Mouse (Mus musculus) bone marrow macrophage, adult 2 months (primary cell): ENCODE measurements at regions not wholly inside any gene's neighbourhood (a gene's known extent, or its start where the extent isn't known, plus 50 kb on each side); places are given as distances from the start of the nearest gene placed in this dataset.

ENCODE experiments used
- H3K27ac ChIP-seq: 2 replicates; pipeline ENCODE4 v1.5.1; 2012; ENCODE audit warnings: low read depth, low read length; ENCODE audit not compliant: insufficient read depth
- H3K4me1 ChIP-seq: 2 replicates; pipeline ENCODE4 v1.6.1; 2012; ENCODE audit warnings: low read length; ENCODE audit not compliant: control insufficient read depth, insufficient read depth
- H3K4me3 ChIP-seq: 2 replicates; pipeline ENCODE4 v1.5.1; 2012; ENCODE audit warnings: mild to moderate bottlenecking, low read length, moderate library complexity; ENCODE audit not compliant: insufficient read depth
- CTCF ChIP-seq: IDR thresholded peaks from 2 replicates; pipeline ENCODE4 v1.5.1; 2012; ENCODE audit warnings: low read depth, mild to moderate bottlenecking, low read length, moderate library complexity
- POLR2A ChIP-seq: IDR thresholded peaks from 2 replicates; pipeline ENCODE4 v1.6.1; 2012; ENCODE audit warnings: mild to moderate bottlenecking, low read depth, low read length, borderline replicate concordance

DNA sequence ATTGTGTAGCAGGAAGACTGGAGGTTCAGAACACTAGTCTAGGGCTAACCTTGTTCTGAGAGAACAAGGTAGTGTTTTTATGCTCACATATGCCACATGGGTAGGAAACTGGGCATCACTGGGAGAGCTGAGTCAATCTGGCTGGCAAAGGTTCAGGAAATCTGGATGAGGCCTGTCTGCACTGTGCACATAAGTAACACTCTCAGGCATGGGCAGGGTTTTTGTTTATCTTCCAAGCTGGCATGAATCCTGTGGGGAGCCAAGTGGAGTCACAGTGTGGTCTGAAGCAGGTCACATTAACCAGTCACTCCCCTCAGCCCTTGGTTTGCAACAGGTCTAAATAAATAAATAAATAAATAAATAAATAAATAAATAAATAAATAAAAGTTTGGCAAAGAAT, 53.0 kb upstream of the Nt5e start:
- TF ChIP-seq CTCF (no peak), POLR2A (no peak)
- Histone ChIP-seq H3K4me3 (no peak overlapping the region), H3K4me1 (peaks cover 35% of the 10 kb centered on the region), H3K27ac (no peak overlapping the region)

DNA sequence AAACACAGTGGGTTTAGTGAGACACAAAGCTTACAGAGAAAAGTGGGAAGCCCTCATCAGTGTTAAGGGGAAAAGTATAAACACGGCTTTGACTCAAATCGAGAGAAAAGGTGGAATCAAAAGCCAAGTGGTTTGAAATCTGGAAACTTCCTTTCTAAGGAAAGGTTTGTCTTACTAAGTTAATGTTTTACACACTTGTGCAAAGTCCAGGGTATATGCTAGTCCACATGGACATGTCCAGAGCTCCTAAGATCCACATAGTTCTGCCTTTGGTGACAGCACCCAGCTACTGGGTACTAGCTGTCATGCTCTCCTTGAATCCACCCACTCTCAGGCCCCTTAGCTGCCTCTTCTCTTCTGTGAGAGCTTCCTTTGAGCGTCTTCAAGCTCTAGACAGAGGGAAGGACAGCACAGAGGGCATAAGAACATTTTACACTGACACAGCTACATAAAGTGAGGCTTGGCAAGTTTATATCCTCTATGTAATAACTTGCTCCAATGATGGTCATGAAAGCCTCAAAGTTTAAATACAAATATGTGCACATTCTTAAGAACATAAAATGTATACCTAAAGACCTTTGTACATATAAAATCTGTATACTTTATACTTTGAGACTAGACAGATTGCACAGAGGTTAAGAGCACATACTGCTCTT, 52.2 kb upstream of the Nt5e start:
- TF ChIP-seq CTCF, result no peak
- TF ChIP-seq POLR2A, result no peak
- Histone ChIP-seq H3K4me1 (peaks cover 35% of the 10 kb centered on the region), H3K27ac (no peak overlapping the region), H3K4me3 (no peak overlapping the region)

DNA sequence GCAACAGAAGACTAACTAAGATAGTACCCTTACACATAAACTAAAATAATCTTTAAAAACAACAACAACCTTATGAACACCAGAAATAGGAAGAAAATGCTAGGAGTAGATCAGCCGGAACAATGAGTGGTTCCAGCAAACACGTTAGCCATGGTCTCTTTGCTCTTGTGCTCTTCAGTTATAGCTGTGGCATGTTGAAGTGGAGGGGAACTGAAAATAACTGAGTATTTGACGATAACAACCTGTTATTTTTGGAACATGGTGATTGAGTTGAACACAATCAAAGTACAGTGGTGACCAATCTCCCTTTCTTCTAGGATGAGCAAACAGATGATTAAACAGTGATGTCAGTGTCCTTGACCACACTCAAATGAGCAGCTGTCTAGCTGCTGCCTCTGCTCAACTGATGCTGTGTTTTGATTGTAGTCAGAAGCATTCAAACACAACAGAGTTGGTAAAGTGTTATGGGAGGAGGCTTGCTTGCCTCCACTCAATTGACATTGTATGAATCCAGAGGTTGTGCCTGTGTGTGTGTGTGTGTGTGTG, 50.9 kb upstream of the Nt5e start:
- H3K4me1 ChIP-seq, result peaks cover 33% of the 10 kb centered on the region
- TF ChIP-seq CTCF, result no peak
- TF ChIP-seq POLR2A, result no peak
- H3K27ac ChIP-seq, result no peak overlapping the region
- H3K4me3 ChIP-seq, result no peak overlapping the region

GRCm38 (mm10) chr9:88277031-88277430, 50.0 kb upstream of the Nt5e start:
- Histone ChIP-seq H3K27ac (no peak overlapping the region), H3K4me1 (peaks cover 33% of the 10 kb centered on the region), H3K4me3 (no peak overlapping the region)
- TF ChIP-seq POLR2A (no peak), CTCF (no peak)
